Mouse (Mus musculus): ENCODE results near the gene Fam20b.

Fam20b gene

GRCm38 (mm10) chr1:156730802-156731201 is 11.9 kb upstream of the Fam20b start:
- DNase-seq (ENCODE audit: low read depth, low spot score) = peak; percentile 42

- DNase-seq (ENCODE audit: low read depth, low spot score) = no peak
Observed at GRCm38 (mm10) chr1:156727234-156728108, 8.6 kb upstream of the Fam20b start.

- no peak for DNase-seq (ENCODE audit: low read depth, low spot score)
Observed at GRCm38 (mm10) chr1:156722089-156722488, 3.2 kb upstream of the Fam20b start.

GRCm38 (mm10) chr1:156720046-156720445 is 1.2 kb upstream of the Fam20b start:
- DNase-seq (ENCODE audit: low read depth, low spot score) = no peak

- DNase-seq (ENCODE audit: low read depth, low spot score) = peak; percentile 75
Observed at GRCm38 (mm10) chr1:156718286-156718949, 468 bp downstream of the Fam20b start.

GRCm38 (mm10) chr1:156717751-156718285 is 1.1 kb downstream of the Fam20b start:
- DNase-seq (ENCODE audit: low read depth, low spot score) = no peak

- DNase-seq (ENCODE audit: low read depth, low spot score) = no peak
Observed at GRCm38 (mm10) chr1:156716681-156717080, 2.2 kb downstream of the Fam20b start.

GRCm38 (mm10) chr1:156710472-156711098 is 8.3 kb downstream of the Fam20b start:
- peak; percentile 36 for DNase-seq (ENCODE audit: low read depth, low spot score)

- no peak for DNase-seq (ENCODE audit: low read depth, low spot score)
Observed at GRCm38 (mm10) chr1:156708672-156709071, 10.2 kb downstream of the Fam20b start.

GRCm38 (mm10) chr1:156705696-156706285 is 13.1 kb downstream of the Fam20b start:
- no peak for DNase-seq (ENCODE audit: low read depth, low spot score)

GRCm38 (mm10) chr1:156703444-156703843 is 15.4 kb downstream of the Fam20b start:
- DNase-seq (ENCODE audit: low read depth, low spot score) = no peak

- DNase-seq (ENCODE audit: low read depth, low spot score) = no peak
Observed at GRCm38 (mm10) chr1:156702151-156702550, 16.7 kb downstream of the Fam20b start.

- DNase-seq (ENCODE audit: low read depth, low spot score) = no peak
Observed at GRCm38 (mm10) chr1:156686025-156686661, 32.7 kb downstream of the Fam20b start.

- no peak for DNase-seq (ENCODE audit: low read depth, low spot score)
Observed at GRCm38 (mm10) chr1:156679599-156679998, 39.3 kb downstream of the Fam20b start.

GRCm38 (mm10) chr1:156677230-156677629 is 41.7 kb downstream of the Fam20b start:
- no peak for DNase-seq (ENCODE audit: low read depth, low spot score)

- no peak for DNase-seq (ENCODE audit: low read depth, low spot score)
Observed at GRCm38 (mm10) chr1:156676596-156676995, 42.3 kb downstream of the Fam20b start.

GRCm38 (mm10) chr1:156676171-156676570 is 42.7 kb downstream of the Fam20b start:
- peak; percentile 78 for DNase-seq (ENCODE audit: low read depth, low spot score)

- DNase-seq (ENCODE audit: low read depth, low spot score) = peak; percentile 77
Observed at GRCm38 (mm10) chr1:156674195-156675000, 44.5 kb downstream of the Fam20b start, which contains the start of gene Tor3a. Gene Tor3a (minus strand): TSS chr1:156674356.

- peak; percentile 61 for DNase-seq (ENCODE audit: low read depth, low spot score)
Observed at GRCm38 (mm10) chr1:156673476-156674194, 45.3 kb downstream of the Fam20b start.

Measured in CD4-positive, CD25-positive, alpha-beta regulatory T cell, adult 2 months (primary cell).